Mouse (Mus musculus) liver, postnatal 0 days (tissue): ENCODE data around the gene Plac9a.

Experiments
- CTCF ChIP-seq: sonication (generic); IDR thresholded peaks from 2 replicates; pipeline ENCODE4 v1.5.1; 2016; ENCODE audit warnings: antibody characterized with exemption, low read depth
- EP300 ChIP-seq: IDR thresholded peaks from 2 replicates; pipeline ENCODE4 v1.6.1; 2016; ENCODE audit warnings: antibody characterized with exemption, low read depth, mild to moderate bottlenecking

GRCm38 (mm10) chr14:25844372-25844771 lies 58.5 kb downstream of the Plac9a start:
- no peak for TF ChIP-seq CTCF
- TF ChIP-seq EP300, result no peak
